Mouse (Mus musculus): ENCODE results near the gene Meltf.

Meltf gene

DNA sequence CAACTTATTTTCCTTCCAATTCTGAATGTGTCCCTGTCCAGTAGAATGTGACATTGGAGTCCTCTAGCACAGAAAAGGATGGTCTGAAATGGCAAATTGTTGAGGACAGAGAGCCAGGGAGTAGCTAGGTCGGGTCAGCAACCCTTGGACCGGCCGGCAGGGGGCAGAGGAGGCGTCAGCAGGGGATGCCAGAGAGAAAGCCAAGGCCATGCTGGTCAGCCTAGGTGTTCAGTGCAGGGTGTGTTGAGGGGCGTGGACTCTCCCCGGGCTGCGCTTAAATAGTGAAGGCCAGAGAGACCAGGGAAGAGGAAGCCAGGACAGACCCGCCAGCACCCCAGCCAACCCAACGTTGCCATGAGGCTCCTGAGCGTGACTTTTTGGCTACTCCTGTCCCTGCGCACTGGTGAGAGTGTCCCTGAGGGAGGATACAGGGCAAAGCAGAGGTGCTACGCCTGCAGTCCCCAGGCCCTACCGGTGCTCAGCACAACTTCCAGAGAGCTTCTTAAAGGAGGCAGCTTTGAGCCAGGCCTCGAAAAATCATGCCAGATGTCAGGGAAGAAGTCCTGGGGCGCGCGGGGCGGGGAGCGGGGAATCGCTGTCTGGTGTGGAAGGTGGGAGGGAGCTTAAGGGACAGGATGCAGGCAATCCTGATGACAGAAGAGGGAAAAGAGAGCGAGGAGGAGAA is at the start of gene Meltf:
Gene Meltf (plus strand): TSS at position 238 of the 685 bp plus-strand sequence.
- no peak for DNase-seq

DNA sequence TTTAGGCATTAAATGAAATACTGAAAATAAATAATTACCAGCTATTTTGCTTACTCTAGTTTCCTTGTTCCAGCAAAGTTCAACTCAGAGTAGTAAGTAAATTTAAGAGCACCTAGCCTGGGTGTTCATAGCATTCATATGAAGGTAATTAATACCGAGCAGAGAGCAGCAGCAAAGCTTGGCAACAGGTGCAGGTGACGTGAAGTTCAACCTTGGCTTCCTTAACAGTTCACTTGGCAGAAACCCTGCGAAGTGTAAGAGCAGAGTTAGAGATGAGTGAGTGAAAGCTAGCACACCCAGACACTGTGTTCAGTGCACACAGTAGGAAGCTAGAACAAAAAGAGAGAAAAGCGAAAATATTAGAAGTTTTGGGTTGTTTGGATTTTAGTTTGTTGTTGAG is 47.9 kb upstream of the Meltf start:
- no peak for DNase-seq

DNA sequence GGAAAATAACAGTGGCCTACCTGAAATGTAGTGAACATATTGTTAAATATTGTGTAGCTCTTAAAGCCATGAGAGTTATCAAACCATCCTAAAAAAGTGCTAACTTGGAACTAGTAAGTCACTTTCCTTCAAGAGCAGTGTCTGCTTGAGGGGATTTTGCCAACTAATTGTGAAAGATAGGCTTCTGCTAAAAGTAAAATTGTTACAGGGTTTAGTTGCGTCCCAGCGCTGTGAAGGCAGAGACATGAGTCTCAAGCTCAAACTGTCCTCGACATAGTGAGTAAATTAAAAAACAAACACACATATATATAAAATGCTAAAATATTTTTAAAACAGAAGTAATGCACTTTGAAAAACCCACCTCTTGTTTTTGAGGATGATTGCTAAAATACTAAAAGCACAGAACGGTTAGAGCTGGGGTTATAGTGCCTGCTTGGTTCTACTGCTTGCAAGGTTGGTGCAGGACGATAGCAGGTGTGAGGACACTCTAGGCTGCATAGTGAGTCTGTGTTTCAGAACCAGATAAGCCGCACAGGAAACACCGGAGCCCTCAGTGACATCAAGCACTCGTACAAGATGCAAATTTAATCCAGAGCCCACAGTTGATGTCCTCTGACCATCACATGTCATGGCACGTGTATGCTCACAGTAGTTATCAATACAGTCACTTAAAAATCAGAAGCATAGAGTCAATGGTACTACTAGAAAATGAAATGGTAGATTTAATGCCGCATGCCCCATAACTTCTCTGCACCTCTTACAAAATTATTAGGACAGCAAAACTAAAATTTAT is 45.8 kb upstream of the Meltf start:
- DNase-seq: no peak

DNA sequence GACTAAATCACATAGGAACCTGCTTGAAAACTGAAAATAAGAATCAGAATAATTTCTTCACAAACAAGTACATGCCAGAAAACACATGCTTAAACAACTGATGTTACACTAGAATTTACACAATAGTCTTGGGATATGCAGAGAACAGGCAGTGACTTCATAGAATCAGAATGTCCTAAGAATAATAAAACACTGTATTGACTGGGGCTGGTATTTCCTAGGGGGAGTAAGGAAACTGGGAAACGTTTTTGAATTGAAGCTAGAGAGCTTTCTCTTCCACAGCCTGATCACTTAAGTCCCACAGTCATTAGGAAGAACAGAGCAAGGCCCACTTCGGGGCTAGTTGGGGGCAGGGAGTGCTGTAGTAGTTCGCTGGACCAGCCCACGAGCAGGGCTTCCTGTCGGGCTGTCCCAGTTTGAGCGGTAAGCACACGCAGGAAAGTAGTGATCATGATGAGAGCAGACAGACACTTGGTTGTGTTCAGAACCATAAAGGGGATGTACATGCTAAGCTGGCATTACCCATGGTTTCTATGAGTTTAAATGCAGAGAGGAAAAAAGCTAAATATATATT is 44.5 kb upstream of the Meltf start:
- no peak for DNase-seq

DNA sequence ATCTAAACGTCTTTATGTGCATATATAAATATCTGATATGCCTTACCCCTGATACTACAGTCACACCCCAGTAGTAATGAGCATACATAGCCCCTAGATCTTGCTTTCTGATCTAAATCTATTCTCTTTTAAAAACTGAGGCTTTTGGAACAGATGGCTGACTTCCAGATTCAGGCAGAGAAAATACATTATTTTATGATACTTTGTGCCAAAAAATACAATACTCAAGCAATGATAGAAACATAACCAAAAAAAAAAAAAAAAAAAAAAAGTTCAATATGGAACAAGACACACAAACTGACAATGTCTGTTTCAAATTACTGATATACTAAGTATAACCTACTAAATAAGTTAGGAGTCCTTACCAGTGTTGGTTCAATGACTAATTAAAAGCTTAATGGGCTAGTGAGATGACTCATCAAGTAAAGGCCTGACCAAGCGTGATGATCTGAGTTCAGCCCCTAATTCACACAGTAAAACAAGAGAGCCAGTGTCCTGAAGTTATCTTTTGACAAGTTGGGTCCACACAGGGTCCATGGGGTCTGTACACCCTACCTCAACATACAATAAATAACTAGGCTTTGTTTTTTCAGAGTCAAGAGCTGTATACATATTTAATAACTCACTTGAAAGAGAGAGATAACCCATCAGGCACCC is 43.8 kb upstream of the Meltf start:
- DNase-seq: no peak

DNA sequence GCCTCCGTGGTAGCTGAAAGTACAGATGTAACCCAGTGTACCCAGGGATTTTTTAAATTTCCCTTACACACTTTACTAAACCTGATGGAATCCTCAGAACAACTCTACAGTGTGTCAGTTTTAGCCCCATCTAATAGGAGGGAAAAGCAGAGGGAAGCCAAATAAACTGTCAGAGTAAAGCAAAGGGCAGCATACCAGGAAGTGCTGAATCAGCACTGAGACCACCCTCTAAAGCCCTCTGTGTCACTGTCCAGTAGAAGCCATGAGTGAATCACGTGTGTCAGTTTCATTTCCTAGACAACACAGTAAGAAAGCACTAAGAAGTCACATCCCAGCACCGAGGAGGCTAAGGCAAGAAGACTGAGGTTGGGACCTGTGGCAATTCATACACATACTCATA is 41.2 kb upstream of the Meltf start:
- DNase-seq: no peak

DNA sequence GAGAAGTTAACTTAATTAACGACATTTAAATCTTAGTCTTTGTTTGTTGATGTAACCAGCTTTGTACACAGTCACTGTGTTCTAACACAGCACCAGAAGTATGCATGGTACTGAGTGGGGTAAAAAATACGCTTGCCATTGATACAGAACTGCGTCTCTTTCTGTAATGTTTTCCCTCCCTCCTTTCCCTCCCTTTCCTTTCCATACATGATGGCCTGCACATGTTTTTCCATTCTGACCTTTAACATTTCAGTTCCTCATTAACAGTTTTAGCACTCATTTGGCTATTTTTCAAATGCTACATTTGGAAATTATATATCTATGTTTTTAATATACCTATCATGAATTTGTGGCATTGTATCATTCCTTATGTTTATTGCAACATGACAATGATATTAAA is 34.4 kb upstream of the Meltf start:
- DNase-seq: no peak

DNA sequence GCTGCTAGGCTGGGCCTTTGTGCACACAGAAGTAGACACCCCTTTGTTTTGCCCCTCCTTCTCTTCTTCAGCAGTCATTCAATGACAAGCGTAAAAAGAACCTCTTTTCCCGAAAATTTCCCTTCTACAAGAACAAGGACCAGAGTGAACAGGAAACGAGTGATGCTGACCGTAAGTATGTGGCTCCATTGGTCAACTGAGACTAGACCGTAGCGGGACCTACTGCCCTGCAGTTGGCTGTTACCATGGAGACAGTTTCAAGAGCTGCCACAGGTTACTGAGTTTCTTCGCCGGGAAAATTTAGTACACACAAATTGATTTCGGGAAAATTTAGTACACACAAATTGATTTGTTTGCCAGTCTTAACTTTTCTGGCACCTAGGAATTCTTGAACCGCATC is 31.8 kb upstream of the Meltf start:
- DNase-seq: no peak

DNA sequence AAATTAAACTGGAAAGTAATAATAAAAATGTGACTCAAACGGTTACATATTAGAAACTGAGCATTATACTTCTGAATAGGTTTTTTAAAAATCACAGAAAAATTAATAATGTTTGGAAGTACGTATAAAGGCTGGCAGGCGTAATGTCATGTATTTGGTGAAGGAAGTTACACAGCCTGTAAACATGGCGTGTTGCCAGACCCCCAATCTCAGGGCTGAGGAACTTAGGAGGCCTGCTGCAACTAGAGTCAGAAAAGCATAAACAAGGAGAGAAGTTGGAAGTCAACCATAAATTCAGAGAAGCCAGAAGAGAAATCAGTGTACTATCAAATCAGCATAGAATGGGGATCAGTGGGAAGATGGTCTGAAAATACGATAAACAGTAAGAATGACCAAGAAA is 14.7 kb upstream of the Meltf start:
- no peak for DNase-seq

DNA sequence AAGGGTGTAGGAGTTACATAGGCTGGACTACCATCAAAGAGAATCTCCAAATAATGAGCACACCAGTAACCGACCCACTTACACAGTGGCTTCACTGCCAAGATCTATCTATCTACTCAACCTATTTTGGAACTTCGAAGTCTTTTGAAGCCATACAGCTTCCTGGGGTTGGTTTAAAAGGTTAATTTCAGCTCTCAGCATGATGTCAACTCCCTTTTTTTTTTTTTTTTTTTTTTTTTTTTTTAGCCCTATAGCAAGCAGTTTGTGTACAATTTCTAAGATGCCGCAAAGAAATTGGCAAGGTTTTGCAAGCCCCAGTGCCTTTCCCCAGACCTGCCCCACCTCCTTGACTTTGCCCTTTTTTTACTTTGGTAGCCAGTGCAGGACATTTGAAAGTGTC is 13.4 kb upstream of the Meltf start:
- no peak for DNase-seq

DNA sequence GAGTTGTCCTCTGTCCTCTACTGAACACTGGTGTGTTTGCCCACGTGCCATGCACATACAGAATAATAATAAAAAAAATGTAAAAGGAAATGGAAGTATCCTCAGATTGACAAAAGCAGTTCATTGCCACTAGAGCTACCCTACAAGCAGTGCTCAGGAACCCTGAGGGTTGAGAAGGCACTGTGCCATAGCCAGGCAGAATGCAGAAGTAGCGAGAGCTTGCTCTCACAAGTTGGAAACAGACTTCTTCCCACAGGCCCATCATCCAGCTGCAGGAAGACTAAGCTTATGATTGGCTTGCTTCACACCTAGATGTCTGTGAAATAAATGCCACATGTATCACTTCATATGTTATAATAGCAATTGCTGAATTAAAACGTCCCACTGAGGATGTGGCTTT is 11.7 kb upstream of the Meltf start:
- DNase-seq: no peak

DNA sequence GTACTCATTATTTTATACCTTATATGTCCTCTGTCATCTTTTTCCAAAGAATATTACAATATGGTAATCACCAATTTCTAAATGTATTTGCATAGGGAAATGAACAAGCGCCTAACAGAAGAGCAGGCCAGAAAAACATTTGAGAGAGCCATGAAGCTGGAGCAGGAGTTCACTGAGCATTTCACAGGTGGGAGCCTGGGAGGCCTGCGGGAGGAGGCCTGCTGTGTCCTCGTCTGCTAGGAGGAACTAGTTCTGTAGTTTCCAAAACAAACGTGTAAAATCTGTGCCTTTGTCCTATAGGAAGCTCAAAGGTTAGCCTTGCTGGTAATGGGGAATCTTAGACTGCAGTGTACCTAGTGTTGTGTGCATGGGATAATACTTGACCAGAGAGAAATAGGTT is 10.9 kb upstream of the Meltf start:
- DNase-seq: peak; percentile 1

DNA sequence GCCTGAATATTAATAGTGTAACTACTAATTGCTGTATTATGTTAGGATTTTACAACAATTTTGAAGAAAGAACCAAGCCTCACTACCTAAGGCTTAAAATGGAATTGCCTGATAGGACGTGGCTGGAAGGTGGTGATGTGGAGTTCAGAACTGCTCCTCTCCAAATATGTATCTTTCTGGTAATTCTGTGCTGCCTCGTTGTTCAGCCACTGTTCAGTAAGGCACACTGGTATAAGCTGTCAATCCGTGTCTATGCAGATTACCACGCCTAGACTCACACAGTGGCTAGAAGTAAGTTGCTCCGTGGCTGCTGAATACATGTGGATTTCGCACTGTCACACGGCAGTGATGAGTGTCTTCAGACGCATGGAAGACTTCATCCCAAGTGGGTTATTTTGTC is 4.9 kb upstream of the Meltf start:
- DNase-seq: no peak

DNA sequence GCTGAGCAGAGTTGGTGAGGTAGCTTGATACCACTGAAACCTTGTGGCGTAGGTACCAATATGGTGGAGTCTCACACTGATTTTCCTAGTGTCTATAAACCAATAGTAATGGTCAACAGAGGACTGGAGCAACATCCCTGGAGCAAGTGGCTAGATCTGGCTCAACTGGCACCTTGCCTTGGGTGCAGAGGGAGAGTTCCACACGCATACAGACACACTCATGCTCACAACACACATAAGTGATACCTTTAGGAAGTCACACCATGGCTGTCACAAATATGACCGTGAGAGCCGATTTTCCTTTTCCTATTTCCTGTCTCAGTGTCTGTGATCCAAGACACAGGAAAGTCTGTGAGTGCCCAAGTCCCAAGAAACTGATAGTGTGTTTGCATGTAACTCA is 3.2 kb upstream of the Meltf start:
- DNase-seq: no peak

DNA sequence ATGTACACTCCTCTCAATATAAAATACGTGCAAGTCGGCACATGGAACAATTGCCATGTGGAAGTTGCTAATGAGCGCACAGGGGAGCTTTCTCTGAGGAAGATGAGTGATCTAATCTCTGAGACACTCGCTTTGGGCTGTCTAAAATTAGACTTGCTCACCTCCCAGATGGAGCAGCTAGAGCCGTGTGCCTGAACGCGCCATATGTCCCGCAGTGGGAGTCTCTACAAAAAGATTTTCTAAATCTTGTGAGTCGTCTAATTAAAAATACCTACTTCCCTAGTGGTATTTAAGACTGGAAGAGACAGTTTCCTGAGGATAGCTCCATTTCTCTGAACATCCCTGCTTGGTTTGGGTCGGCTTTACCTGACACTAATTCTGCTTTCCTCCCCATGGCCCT is 2.2 kb upstream of the Meltf start:
- peak; percentile 74 for DNase-seq

DNA sequence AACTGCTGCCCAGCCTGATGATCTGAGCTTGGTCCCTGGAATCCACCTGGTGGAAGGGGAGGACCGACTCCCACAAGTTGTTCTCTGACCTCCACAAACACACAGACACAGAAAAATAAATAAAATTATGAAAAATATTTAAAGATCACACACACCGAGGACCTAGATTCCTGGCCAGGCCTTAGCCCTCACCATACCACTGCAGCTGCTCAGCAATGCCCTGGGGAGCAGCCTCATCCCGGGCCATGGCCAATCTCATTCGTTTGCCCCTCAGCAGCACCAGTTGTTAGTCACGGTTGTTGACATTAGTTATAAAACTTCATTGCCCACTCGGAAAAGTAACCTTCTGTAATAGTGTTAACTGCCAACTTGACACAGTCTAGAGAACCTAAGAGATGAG is 558 bp upstream of the Meltf start:
- DNase-seq: no peak

DNA sequence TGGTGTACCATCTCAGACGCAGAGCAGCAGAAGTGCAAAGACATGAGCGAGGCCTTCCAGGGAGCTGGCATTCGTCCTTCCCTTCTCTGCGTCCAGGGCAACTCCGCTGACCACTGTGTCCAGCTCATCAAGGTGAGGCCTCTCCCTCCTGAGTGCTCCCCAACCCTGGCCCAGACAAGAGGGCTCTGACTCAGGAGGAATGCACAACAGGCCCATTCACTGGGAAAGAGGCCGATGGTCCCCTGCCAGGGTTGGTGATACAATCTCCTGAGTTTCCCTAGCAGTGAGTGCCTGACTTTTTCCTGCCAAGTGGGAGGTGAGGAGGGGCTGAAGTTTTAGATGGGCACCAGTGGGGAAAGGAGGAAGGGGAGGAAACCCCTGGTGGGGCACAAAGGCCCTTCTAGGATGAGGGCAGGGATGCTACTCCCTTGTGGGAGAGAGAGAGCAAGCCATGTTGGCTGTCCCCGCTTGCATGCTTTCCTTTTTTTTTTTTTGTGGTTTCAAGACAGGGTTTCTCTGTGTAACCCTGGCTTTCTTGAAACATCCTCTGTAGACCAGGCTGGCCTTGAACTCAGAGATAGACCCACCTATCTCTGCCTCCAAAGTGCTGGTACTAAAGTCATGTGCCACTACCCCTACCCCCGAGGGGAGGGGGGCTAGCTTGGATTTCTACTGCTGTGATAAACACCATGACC is 1.7 kb downstream of the Meltf start:
- no peak for DNase-seq

DNA sequence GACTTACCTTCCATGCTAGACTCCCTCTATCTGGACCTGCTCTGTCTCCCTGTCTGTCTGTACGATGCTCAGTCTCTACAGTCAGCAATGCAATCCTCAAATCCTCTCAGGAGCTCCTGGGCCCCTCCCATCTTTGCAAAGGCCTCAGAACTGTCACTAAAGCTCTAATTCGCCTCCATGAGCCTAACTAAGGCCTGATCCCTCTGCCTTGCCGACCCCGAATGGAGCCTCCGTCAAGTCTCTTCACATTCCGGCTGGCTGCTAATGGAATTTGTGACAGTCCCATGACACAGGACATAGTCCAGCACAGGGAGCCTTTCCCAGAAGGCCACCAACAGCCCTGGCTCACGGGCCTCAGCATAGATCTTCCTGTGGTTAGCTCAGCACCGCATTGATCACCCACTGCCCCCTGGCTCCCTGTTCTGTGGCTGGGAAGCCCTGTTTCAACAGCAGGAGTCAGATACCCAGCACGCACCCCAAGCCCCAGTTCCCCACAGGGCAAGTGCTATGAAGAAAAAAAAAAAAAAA is 3.8 kb downstream of the Meltf start:
- DNase-seq: no peak

DNA sequence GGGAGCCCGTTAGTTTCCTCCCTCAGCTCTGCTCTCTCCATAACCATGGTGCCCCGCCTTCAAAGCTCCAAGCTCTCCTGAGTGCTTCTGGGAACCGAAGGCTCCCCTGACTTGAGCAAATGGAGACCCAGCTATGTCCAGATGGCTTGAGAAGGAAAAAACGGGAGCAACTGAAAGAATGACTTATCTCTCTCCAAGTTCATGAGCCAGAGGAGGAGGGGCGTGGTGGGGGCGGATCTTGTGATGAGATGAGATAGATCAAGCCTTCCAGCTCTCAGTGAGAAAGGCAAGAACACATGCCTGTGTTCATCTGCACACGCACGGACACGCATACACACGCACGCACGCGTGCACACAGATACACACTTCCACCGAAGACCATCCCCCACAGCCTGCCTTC is 4.7 kb downstream of the Meltf start:
- DNase-seq: no peak

DNA sequence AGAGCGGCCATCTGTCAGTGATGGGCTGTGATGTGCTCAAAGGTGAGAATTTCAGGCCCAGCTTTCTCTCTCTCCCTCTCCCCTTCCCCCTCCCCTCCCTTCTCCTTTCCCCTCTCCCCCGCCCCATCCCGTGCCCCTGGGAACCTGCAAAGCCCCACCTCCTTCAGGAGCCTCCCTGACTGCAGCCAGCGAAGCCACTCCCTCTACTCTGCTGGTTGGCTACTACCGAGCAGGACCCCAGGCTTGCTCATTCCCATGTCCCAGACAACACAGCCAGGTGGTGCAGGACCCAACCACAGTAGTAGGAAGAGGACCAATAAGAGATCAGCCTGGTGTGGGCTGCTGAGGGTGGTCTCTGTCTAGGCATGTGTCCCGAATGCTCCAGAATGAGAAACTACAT is 5.3 kb downstream of the Meltf start:
- no peak for DNase-seq

DNA sequence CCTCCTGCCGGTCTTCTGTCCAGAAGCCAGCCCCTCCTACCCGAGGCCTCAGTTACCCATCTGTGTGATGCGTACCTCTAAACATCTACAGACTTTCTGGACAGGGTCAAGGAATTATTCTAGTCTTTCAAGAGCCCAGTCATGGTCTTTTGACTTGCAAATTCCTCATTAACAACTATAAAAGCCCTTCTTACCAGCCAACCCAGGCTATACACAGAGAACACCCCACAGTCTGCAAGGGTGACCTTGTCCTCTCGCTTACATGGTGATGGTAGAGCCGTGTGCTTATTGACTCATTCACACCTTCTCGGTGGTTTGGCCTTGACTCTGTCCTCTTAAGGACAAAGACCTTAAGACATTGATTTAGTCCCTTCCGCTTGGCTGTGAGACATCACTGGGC is 12.3 kb downstream of the Meltf start:
- no peak for DNase-seq

DNA sequence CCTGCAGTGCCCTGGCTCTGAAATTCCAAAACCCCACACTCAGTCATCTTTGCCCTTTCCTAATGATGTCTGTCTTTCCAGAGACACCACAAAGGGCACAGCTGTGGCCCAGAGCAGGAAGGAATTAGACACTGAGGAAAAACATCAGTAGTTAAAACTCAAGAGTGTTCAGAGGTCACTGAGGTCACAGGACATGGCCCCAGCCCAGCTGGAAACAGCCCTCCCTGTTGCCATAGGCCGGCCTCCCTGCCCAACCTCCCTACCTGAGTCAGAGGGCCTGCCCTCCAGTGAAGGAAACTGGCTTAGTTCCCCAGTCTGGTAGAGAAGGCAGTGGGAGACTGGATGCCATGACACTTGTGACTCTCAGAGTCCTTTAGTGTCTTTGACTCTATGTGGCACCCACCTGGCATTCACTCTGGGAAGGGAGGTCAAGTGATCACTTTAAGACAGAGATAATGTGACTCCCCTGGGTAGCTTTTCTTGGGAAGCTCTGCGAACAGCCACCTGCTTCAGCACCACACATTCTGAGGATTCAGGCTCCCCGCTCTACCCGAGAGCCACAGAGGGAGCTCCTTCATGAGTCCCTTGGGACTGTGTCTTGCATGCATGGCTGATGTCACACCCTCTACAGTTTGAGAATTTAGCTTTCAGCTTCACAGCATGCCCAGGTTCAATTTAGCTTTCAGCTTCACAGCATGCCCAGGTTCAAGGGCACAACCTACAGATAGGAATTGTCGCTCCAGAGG is 15.0 kb downstream of the Meltf start:
- DNase-seq: no peak
